Mouse (Mus musculus) myocyte (in vitro differentiated cells): ENCODE measurements at regions not wholly inside any gene's neighbourhood (a gene's known extent, or its start where the extent isn't known, plus 50 kb on each side); places are given as distances from the start of the nearest gene placed in this dataset.

ENCODE experiments used
- H3K27me3 ChIP-seq: one replicate; pipeline ENCODE4 v1.6.1; 2011; ENCODE audit not compliant: control insufficient read depth, insufficient read depth, insufficient read length
- H3K36me3 ChIP-seq: one replicate; pipeline ENCODE4 v1.6.1; 2011; ENCODE audit not compliant: control insufficient read depth, insufficient read depth
- H3K4me2 ChIP-seq: one replicate; pipeline ENCODE4 v1.6.1; 2011; ENCODE audit warnings: low read depth, control low read depth
- H3K4me3 ChIP-seq: one replicate; pipeline ENCODE4 v1.5.1; 2011; ENCODE audit warnings: mild to moderate bottlenecking, control low read depth, moderate library complexity
- H3K79me2 ChIP-seq: one replicate; pipeline ENCODE4 v1.6.1; 2011; ENCODE audit not compliant: control insufficient read depth, insufficient read depth
- H3ac ChIP-seq: one replicate; pipeline ENCODE4 v1.6.1; 2011; ENCODE audit not compliant: control insufficient read depth, insufficient read length
- CEBPB ChIP-seq: IDR thresholded peaks from 2 replicates; pipeline ENCODE4 v1.6.1; 2011; ENCODE audit warnings: mild to moderate bottlenecking, moderate library complexity; ENCODE audit not compliant: poor library complexity, insufficient read depth, severe bottlenecking
- E2F4 ChIP-seq: IDR thresholded peaks from one replicate; pipeline ENCODE4 v1.6.1; 2011; ENCODE audit warnings: mild to moderate bottlenecking, control low read depth, moderate library complexity; ENCODE audit not compliant: insufficient read depth
- MAX ChIP-seq: IDR thresholded peaks from one replicate; pipeline ENCODE4 v1.6.1; 2011; ENCODE audit warnings: low read depth, mild to moderate bottlenecking, control low read depth
- MYOD1 ChIP-seq, 3 experiments: IDR thresholded peaks; one replicate each; pipeline ENCODE4 v1.6.1; 2011; ENCODE audit warnings: control low read depth in 2 of 3, low read depth in 2 of 3, mild to moderate bottlenecking in 2 of 3, moderate library complexity in 1 of 3; ENCODE audit not compliant: insufficient read length in 2 of 3, control insufficient read depth in 1 of 3
- MYOG ChIP-seq, 3 experiments: IDR thresholded peaks; one replicate each; pipeline ENCODE4 v1.6.1; 2011; ENCODE audit warnings: control low read depth in 2 of 3, low read depth in 2 of 3, mild to moderate bottlenecking in 2 of 3; ENCODE audit not compliant: insufficient read length in 2 of 3, control insufficient read depth in 1 of 3, insufficient read depth in 1 of 3
- POLR2A ChIP-seq: IDR thresholded peaks from one replicate; pipeline ENCODE4 v1.6.1; 2011; ENCODE audit warnings: low read depth, mild to moderate bottlenecking, control low read depth, moderate library complexity; ENCODE audit not compliant: insufficient read length
- POLR2AphosphoS2 ChIP-seq: IDR thresholded peaks from one replicate; pipeline ENCODE4 v1.6.1; 2011; ENCODE audit warnings: low read depth, control low read depth; ENCODE audit not compliant: insufficient read length
- REST ChIP-seq: IDR thresholded peaks from one replicate; pipeline ENCODE4 v1.6.1; 2011; ENCODE audit warnings: mild to moderate bottlenecking, control low read depth, moderate library complexity; ENCODE audit not compliant: insufficient read depth, insufficient read length
- SRF ChIP-seq: IDR thresholded peaks from one replicate; pipeline ENCODE4 v1.6.1; 2011; ENCODE audit warnings: low read depth; ENCODE audit not compliant: control insufficient read depth, insufficient read length
- TCF12 ChIP-seq: IDR thresholded peaks from one replicate; pipeline ENCODE4 v1.6.1; 2011; ENCODE audit warnings: mild to moderate bottlenecking, control low read depth; ENCODE audit not compliant: poor library complexity, insufficient read depth, severe bottlenecking
- TCF3 ChIP-seq: IDR thresholded peaks from one replicate; pipeline ENCODE4 v1.6.1; 2011; ENCODE audit warnings: low read depth, control low read depth; ENCODE audit not compliant: insufficient read length
- USF1 ChIP-seq: IDR thresholded peaks from one replicate; pipeline ENCODE4 v1.6.1; 2011; ENCODE audit warnings: low read depth, mild to moderate bottlenecking, control low read depth, moderate library complexity

GRCm38 (mm10) chr2:8441230-8441629 is 931.9 kb upstream of the Celf2 start:
- H3ac ChIP-seq: no peak overlapping the region
- no peak overlapping the region for H3K4me3 ChIP-seq
- no peak overlapping the region for H3K4me2 ChIP-seq
- H3K27me3 ChIP-seq: no peaks in the 10 kb centered on the region
- TF ChIP-seq REST (no peak), MYOG (IDR thresholded peaks at IDR 0.05; ENCODE audit: control insufficient read depth in 1 of 3, insufficient read depth in 1 of 3, insufficient read length in 2 of 3, low read depth in 2 of 3) (no peak), CEBPB (no peak), MAX (no peak), TCF12 (no peak), E2F4 (no peak), USF1 (no peak), SRF (no peak), POLR2AphosphoS2 (no peak), POLR2A (no peak), TCF3 (no peak), MYOD1 (IDR thresholded peaks at IDR 0.05; ENCODE audit: control insufficient read depth in 1 of 3, insufficient read length in 2 of 3, low read depth in 2 of 3) (no peak)
- no peaks in the 10 kb centered on the region for H3K79me2 ChIP-seq
- no peaks in the 10 kb centered on the region for H3K36me3 ChIP-seq

DNA sequence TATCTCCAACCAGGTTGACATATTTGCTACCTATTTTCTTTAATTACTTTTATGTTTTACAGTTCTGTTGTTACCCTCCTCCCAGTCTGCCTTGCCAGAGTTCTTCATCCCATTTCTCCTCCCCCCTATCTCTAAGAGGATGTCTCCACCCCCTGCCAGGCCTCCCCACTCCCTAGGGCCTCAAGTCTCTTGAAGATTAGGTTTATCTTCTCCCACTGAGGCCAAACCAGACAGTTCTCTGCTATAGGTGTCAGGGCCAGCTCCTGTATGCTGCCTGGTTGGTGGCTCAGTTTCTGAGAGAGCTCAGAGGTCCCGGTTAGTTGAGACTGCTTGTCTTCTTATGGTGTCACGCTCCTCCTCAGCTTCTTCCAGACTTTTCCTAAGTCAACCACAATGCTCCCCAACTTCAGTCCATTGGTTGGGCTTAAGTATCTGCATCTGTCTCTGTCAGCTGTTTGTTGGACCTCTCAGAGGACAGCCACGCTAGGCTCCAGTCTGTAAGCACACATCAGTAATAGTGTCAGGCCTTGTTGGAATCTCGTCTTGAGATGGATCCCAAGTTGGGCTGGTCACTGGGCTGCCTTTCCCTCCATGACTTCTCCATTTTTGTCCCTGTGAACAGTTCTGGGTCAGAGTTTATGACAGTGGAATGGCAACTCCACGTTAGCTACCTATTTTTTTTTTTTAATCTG is 920.4 kb upstream of the Celf2 start:
- no peak overlapping the region for H3K4me3 ChIP-seq
- no peaks in the 10 kb centered on the region for H3K79me2 ChIP-seq
- no peaks in the 10 kb centered on the region for H3K27me3 ChIP-seq
- no peak overlapping the region for H3ac ChIP-seq
- no peaks in the 10 kb centered on the region for H3K36me3 ChIP-seq
- H3K4me2 ChIP-seq: no peak overlapping the region
- no peak for TF ChIP-seq POLR2AphosphoS2
- no peak for TF ChIP-seq REST
- TF ChIP-seq MAX: no peak
- TF ChIP-seq MYOD1 (IDR thresholded peaks at IDR 0.05; ENCODE audit: control insufficient read depth in 1 of 3, insufficient read length in 2 of 3, low read depth in 2 of 3): no peak
- TF ChIP-seq CEBPB: no peak
- no peak for TF ChIP-seq TCF3
- no peak for TF ChIP-seq SRF
- TF ChIP-seq USF1: no peak
- TF ChIP-seq POLR2A: no peak
- no peak for TF ChIP-seq MYOG (IDR thresholded peaks at IDR 0.05; ENCODE audit: control insufficient read depth in 1 of 3, insufficient read depth in 1 of 3, insufficient read length in 2 of 3, low read depth in 2 of 3)
- no peak for TF ChIP-seq TCF12
- TF ChIP-seq E2F4: no peak

DNA sequence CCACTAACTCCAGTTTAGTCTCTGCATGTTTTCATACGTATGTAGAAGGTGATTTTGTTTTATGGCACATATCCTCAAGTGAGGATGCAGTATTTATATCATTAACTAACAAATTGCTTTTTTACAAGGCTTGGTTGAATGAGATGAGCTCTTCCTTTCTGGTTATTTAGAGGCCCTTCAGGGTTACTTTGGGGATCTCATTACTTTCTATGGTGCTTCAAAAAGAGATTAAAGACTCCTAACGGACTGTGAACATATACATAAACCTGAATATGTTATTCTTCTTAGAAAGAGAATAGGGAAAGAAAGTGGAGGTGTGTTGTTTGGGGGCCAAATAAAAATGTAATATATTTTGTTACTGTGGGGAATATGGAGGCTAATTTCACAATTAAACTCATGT is 918.8 kb upstream of the Celf2 start:
- Histone ChIP-seq H3K36me3 (no peaks in the 10 kb centered on the region), H3K27me3 (no peaks in the 10 kb centered on the region), H3K79me2 (no peaks in the 10 kb centered on the region), H3K4me2 (no peak overlapping the region), H3K4me3 (no peak overlapping the region), H3ac (no peak overlapping the region)
- TF ChIP-seq POLR2A (no peak), E2F4 (no peak), TCF12 (no peak), CEBPB (no peak), MAX (no peak), MYOG (IDR thresholded peaks at IDR 0.05; ENCODE audit: control insufficient read depth in 1 of 3, insufficient read depth in 1 of 3, insufficient read length in 2 of 3, low read depth in 2 of 3) (no peak), REST (no peak), USF1 (no peak), POLR2AphosphoS2 (no peak), TCF3 (no peak)

DNA sequence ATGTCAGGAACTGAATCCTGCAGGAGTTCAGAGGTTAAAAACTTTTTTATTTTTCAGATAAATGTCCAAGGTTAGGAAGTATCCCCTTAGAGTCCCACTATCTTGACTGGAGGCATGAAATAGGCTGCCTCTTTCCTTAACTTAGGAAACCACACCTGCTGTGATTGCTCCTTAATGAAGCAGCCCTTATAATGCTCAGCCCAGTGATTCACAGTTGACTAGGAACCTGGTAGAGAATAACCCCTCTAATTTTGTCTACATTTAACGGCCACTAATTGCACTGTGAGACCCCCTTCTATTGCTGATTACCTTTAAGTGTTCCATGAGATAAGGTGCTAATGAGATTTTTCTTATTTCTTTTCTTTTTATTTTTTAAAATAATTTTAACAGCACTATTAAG is 918.4 kb upstream of the Celf2 start:
- H3K36me3 ChIP-seq: no peaks in the 10 kb centered on the region
- TF ChIP-seq TCF12 (no peak), MAX (no peak), REST (no peak), USF1 (no peak), POLR2AphosphoS2 (no peak), MYOD1 (IDR thresholded peaks at IDR 0.05; ENCODE audit: control insufficient read depth in 1 of 3, insufficient read length in 2 of 3, low read depth in 2 of 3) (no peak), TCF3 (no peak), SRF (no peak), POLR2A (no peak), E2F4 (no peak)
- no peak overlapping the region for H3ac ChIP-seq

DNA sequence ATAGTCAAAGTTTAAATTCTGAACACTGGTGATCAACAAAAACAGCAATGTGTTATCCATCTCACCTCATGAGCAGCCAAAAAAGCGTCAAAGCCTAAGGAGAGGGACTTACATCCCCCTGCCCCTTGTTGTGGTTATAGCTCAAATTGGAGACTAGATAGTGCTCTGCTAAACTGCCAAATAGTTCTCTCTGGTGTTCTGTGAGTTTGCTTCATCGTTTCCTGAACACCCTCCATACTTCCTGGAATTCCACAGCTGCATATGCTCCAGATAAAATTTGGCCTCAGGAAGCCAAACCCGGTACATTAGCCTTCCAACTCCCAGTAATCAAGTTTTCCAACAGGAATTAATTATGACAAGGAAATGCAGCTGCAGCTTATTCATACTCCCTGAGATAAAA is 906.6 kb upstream of the Celf2 start:
- Histone ChIP-seq H3ac (no peak overlapping the region), H3K27me3 (no peaks in the 10 kb centered on the region), H3K79me2 (no peaks in the 10 kb centered on the region), H3K36me3 (no peaks in the 10 kb centered on the region), H3K4me2 (no peak overlapping the region), H3K4me3 (no peak overlapping the region)
- TF ChIP-seq POLR2A (no peak), CEBPB (no peak), USF1 (no peak), REST (no peak), POLR2AphosphoS2 (no peak), MYOD1 (IDR thresholded peaks at IDR 0.05; ENCODE audit: control insufficient read depth in 1 of 3, insufficient read length in 2 of 3, low read depth in 2 of 3) (no peak), E2F4 (no peak), SRF (no peak), MAX (no peak), TCF3 (no peak), TCF12 (no peak), MYOG (IDR thresholded peaks at IDR 0.05; ENCODE audit: control insufficient read depth in 1 of 3, insufficient read depth in 1 of 3, insufficient read length in 2 of 3, low read depth in 2 of 3) (no peak)

More for the DNA sequence above, 918.4 kb upstream of the Celf2 start:
- Histone ChIP-seq H3K27me3 (no peaks in the 10 kb centered on the region), H3K4me3 (no peak overlapping the region), H3K4me2 (no peak overlapping the region), H3K79me2 (no peaks in the 10 kb centered on the region)
